Mouse (Mus musculus) heart, embryonic 10.5 days (tissue): ENCODE data around the gene Ttll1. TPM values are rescaled to one million over a fixed set of nuclear protein-coding genes. Genes with fewer than 3 reads are reported as not detected.
A peak's percentile ranks its signal among the peaks of the same experiment; 100 is the strongest.

ENCODE experiments used
- DNase-seq: peaks from one replicate; pipeline ENCODE4 v3.0.0-alpha.2; 2017; ENCODE audit warnings: low spot score
- H3K27ac ChIP-seq: fragments of 300-500 bp; sonication (generic); 2 replicates; pipeline ENCODE4 v1.5.1; 2016; ENCODE audit warnings: mild to moderate bottlenecking
- H3K27me3 ChIP-seq: fragments of 300-500 bp; sonication (generic); 2 replicates; pipeline ENCODE4 v1.6.1; 2016; ENCODE audit warnings: mild to moderate bottlenecking; ENCODE audit not compliant: poor library complexity, insufficient read depth, severe bottlenecking
- H3K36me3 ChIP-seq: fragments of 300-500 bp; sonication (generic); 2 replicates; pipeline ENCODE4 v1.6.1; 2016; ENCODE audit warnings: mild to moderate bottlenecking, moderate library complexity
- H3K4me1 ChIP-seq: fragments of 300-500 bp; sonication (generic); 2 replicates; pipeline ENCODE4 v1.6.1; 2016; ENCODE audit warnings: mild to moderate bottlenecking
- H3K4me3 ChIP-seq: fragments of 300-500 bp; sonication (generic); 2 replicates; pipeline ENCODE4 v1.5.1; 2016; ENCODE audit warnings: mild to moderate bottlenecking, moderate library complexity
- H3K9me3 ChIP-seq: fragments of 300-500 bp; sonication (generic); 2 replicates; pipeline ENCODE4 v1.6.1; 2016; ENCODE audit warnings: mild to moderate bottlenecking, moderate library complexity
- WGBS: fragments of 180-500 bp; shearing (Covaris S2); methylation state at CpG from one replicate; pipeline ENCODE4 v1.1.7; 2016; 5-methylcytosine and 5-hydroxymethylcytosine counted together
- microRNA-seq: library from miRNA; unstranded; fragments of <30 nt; microRNA quantifications from one replicate; pipeline ENCODE4, GENCODE M21; 2017
- polyA plus RNA-seq: library from polyadenylated mRNA; unstranded; fragments of >200 nt; fragmentation: Nextera tagmentation; extraction: Ambion mirVana; gene quantifications from 2 replicates; pipeline ENCODE4 v1.2.1, GENCODE M21; 2016

Gene Ttll1
- polyA plus RNA-seq, 1 experiment from 2014 or later = 23.9 TPM

GRCm38 (mm10) chr15:83444425-83444824 lies 66.3 kb downstream of the Ttll1 start:
- Histone ChIP-seq H3K4me3 (no peak overlapping the region), H3K36me3 (no peaks in the 10 kb centered on the region), H3K27me3 (no peaks in the 10 kb centered on the region), H3K27ac (peak overlapping the region; percentile 85), H3K4me1 (peaks cover 94% of the 10 kb centered on the region), H3K9me3 (no peaks in the 10 kb centered on the region)
- 21% methylated on average over 6 of the region's 6 CpGs for WGBS
- no peak for DNase-seq

GRCm38 (mm10) chr15:83442495-83443037 lies 68.1 kb downstream of the Ttll1 start:
- 85% methylated on average over 4 of the region's 4 CpGs for WGBS

DNA sequence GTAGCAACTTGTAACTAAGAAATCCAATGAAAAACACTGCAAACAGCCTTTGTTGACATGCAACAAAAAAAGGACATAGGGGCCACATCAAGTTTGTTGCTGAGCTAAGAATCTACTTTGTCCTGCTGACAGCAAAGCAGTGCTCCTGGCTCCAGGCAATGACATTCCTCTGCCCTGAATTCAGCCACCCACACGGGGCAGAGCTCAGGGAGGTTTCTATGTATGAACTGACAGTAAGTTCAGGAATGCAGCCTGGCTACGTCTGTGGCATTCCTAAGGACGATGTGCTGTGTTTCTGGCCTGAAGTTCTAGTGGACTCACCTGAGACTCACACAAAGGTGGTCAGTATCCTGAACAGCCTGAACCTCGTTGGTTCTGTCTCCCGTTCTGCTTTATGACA lies 70.0 kb downstream of the Ttll1 start:
- H3K27me3 ChIP-seq = no peaks in the 10 kb centered on the region
- H3K4me1 ChIP-seq = peaks cover 71% of the 10 kb centered on the region
- H3K27ac ChIP-seq = peak overlapping the region; percentile 32; the same call in 1 of the 2 replicates
- H3K4me3 ChIP-seq = no peak overlapping the region
- no peaks in the 10 kb centered on the region for H3K36me3 ChIP-seq
- DNase-seq = no peak
- WGBS = 38% methylated on average over 5 of the region's 5 CpGs
- no peaks in the 10 kb centered on the region for H3K9me3 ChIP-seq

More at GRCm38 (mm10) chr15:83442495-83443037, 68.1 kb downstream of the Ttll1 start:
- Histone ChIP-seq H3K36me3 (no peaks in the 10 kb centered on the region), H3K4me3 (no peak overlapping the region), H3K4me1 (peaks cover 82% of the 10 kb centered on the region), H3K27ac (peak overlapping the region; percentile 13; the same call in 1 of the 2 replicates), H3K9me3 (no peaks in the 10 kb centered on the region), H3K27me3 (no peaks in the 10 kb centered on the region)
- no peak for DNase-seq

GRCm38 (mm10) chr15:83436541-83436940 lies 74.2 kb downstream of the Ttll1 start:
- H3K27me3 ChIP-seq = no peaks in the 10 kb centered on the region
- DNase-seq = no peak
- no peaks in the 10 kb centered on the region for H3K36me3 ChIP-seq
- peaks cover 72% of the 10 kb centered on the region for H3K4me1 ChIP-seq
- WGBS = 89% methylated on average over 9 of the region's 9 CpGs
- H3K27ac ChIP-seq = no peak overlapping the region
- no peak overlapping the region for H3K4me3 ChIP-seq
- no peaks in the 10 kb centered on the region for H3K9me3 ChIP-seq

DNA sequence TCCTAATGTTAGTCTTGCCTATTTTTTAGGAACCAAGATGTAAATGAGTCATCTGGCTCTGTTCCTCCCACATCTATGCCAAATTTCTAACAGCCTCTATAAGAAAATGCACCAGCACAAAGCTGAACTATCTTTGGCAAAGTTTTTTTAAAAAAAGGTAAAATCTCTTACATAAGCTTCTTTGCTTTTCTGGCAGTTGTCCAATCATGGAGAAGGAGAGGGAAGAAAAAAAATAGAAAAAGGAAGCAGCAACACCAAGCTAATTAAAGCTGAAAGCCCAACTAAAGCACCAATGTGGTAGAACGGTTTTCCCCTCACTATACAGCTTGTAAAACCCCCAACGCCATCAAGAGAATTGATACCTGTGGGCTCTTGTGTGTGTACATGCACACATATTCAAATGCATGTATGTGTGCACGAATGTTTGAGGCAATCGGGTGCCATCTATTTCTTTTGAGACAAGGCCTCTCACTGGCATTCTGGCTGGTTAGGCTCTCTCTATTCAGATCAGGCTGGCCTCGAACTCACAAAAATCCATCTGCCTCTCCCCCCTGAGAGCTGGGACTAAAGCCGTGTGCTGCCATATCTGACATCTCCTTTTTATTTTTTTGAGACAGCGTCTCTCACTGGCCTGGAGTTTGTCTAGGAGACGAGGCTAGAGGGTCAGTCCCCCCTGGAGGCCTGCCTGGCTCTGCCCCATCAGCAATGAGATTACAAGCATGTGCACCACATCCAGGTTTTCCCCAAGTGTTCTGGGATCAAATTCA lies 75.2 kb downstream of the Ttll1 start:
- H3K27ac ChIP-seq = no peak overlapping the region
- H3K4me1 ChIP-seq = peaks cover 65% of the 10 kb centered on the region

GRCm38 (mm10) chr15:83434692-83435091 lies 76.0 kb downstream of the Ttll1 start:
- DNase-seq = no peak
- 65% methylated on average over 4 of the region's 4 CpGs for WGBS
- Histone ChIP-seq H3K36me3 (no peaks in the 10 kb centered on the region), H3K9me3 (no peaks in the 10 kb centered on the region), H3K27me3 (no peaks in the 10 kb centered on the region), H3K4me1 (peaks cover 61% of the 10 kb centered on the region), H3K4me3 (no peak overlapping the region), H3K27ac (peak overlapping the region; percentile 49; the same call in 1 of the 2 replicates)

More for the DNA sequence above, 75.2 kb downstream of the Ttll1 start:
- Histone ChIP-seq H3K27me3 (no peaks in the 10 kb centered on the region), H3K9me3 (no peaks in the 10 kb centered on the region), H3K36me3 (no peaks in the 10 kb centered on the region), H3K4me3 (no peak overlapping the region)
- 71% methylated on average over 8 of the region's 8 CpGs for WGBS
- DNase-seq = no peak

Small RNA genes lying within 50 kb of the gene (microRNA-seq; reads per million reads assigned to microRNA genes)
- not detected for gene Gm24575

Other genes starting within 250 kb of the Ttll1 start
- gene Arfgap3, start 160.6 kb downstream of the Ttll1 start, polyA plus RNA-seq = 25.8 and 27.5 TPM in 2 replicates
- gene Pacsin2, start 46.3 kb downstream of the Ttll1 start, polyA plus RNA-seq = 81.9 and 82.4 TPM in 2 replicates
- gene Bik, start 16.0 kb upstream of the Ttll1 start, polyA plus RNA-seq = 17.4 and 29.8 TPM in 2 replicates
- gene Tspo, start 52.7 kb upstream of the Ttll1 start, polyA plus RNA-seq = 97.0 and 141 TPM in 2 replicates
- gene Mcat, start 52.9 kb upstream of the Ttll1 start, polyA plus RNA-seq = 37.7 and 40.0 TPM in 2 replicates
- 39.7 and 44.0 TPM in 2 replicates for gene Ttll12, start 84.3 kb upstream of the Ttll1 start, polyA plus RNA-seq
- 13.5 and 20.4 TPM in 2 replicates for gene Scube1, start 214.1 kb upstream of the Ttll1 start, polyA plus RNA-seq